Mouse (Mus musculus) bone marrow macrophage, adult 2 months (primary cell): ENCODE results near the gene Ksr1. TPM values are rescaled to one million over a fixed set of nuclear protein-coding genes. Genes with fewer than 3 reads are reported as not detected.

Experiments
- H3K27ac ChIP-seq: 2 replicates; pipeline ENCODE4 v1.5.1; 2012; ENCODE audit warnings: low read depth, low read length; ENCODE audit not compliant: insufficient read depth
- H3K4me1 ChIP-seq: 2 replicates; pipeline ENCODE4 v1.6.1; 2012; ENCODE audit warnings: low read length; ENCODE audit not compliant: control insufficient read depth, insufficient read depth
- H3K4me3 ChIP-seq: 2 replicates; pipeline ENCODE4 v1.5.1; 2012; ENCODE audit warnings: mild to moderate bottlenecking, low read length, moderate library complexity; ENCODE audit not compliant: insufficient read depth
- CTCF ChIP-seq: IDR thresholded peaks from 2 replicates; pipeline ENCODE4 v1.5.1; 2012; ENCODE audit warnings: low read depth, mild to moderate bottlenecking, low read length, moderate library complexity
- POLR2A ChIP-seq: IDR thresholded peaks from 2 replicates; pipeline ENCODE4 v1.6.1; 2012; ENCODE audit warnings: mild to moderate bottlenecking, low read depth, low read length, borderline replicate concordance
- polyA plus RNA-seq: library from polyadenylated mRNA; stranded (reverse); fragments of >200 nt; gene quantifications from 2 replicates; pipeline ENCODE4 v1.2.4, GENCODE M21; 2012; ENCODE audit not compliant: missing spikeins, insufficient read depth, insufficient read length

The Ksr1 gene
- polyA plus RNA-seq, 1 experiment = 6.0 TPM

DNA sequence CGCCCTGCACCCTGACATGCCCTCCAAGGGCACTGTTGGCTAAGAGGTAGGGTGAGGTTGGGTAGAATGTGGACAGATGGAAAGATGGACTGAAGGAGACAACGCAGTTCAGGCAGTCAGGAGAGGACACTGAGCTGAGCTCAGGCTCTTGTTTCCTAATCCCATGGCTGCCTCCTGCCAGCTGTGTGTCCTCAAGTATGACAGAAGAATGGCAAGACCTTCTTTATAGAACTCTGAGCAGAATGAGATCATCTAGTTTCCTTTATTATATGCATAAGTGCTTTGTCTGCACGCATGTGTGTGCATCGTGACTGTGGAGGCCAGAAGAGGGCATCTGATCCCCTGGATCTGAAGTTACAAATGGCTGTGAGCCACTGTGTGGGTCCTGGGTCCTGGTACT, 72.6 kb downstream of the Ksr1 start:
- Histone ChIP-seq H3K4me1 (peaks cover 18% of the 10 kb centered on the region), H3K4me3 (no peak overlapping the region), H3K27ac (no peak overlapping the region)
- TF ChIP-seq POLR2A (no peak), CTCF (no peak)

DNA sequence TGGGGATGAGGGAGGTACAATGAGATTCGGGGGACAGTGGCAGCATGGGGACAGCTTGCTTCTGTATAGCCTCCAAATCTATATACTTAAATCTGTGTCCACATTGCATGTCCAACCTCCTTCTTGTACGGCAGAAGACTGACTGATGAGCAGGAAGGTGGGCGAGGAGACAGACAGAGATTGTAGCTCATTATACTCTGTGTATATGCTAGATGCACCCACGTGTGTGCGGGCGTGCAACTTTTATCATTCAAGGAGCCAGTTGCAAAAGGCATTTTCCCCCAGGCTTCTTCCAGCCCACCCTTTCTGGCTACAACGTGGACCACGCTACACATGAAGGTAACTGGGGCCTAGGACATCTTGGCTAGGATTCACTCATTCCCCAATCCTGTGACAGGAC, 74.1 kb downstream of the Ksr1 start:
- TF ChIP-seq CTCF (no peak), POLR2A (no peak)
- Histone ChIP-seq H3K4me3 (no peak overlapping the region), H3K27ac (no peak overlapping the region), H3K4me1 (peaks cover 18% of the 10 kb centered on the region)

DNA sequence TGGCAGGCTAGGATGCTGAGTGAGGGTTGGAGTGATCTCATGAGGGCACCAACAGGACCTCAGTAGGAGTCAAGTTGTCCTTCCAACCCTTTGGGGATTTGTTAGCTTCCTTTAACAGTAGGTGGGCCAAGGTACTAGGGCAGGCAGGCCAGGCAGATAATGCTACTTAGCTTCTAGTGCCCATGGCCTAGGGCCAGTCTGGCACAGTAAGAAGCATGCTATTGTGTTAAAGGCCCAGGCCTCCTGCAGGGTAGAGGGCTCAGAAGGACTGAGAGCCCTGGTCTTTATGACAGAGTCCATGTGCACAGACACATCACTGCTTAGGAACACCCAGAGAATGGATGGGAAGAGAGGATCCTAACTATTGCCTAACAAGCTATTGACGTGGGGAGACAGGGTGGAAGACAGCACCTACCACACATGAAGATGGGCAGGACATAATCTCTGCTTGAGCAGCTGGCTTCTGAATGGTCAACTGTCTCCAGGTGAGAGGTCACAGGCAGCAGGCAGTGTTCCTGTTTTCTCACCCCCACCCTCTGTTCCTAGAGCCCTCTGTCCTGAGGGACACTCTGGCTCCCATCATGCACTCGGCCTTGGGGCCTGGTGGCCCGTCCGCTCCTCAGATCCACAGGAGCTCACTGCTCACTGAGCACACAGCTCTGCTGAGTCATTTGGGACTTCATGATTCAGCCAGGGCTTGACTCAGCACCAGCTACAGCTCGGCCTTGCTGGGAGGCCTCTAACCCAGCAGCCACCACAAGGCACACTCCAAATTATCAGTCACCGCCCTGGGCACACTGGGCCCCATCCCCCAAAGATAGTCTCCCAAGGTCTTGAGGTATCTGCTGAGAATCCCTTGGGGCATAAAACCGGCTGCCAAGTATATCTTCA, 74.9 kb downstream of the Ksr1 start:
- TF ChIP-seq CTCF = no peak
- TF ChIP-seq POLR2A = no peak
- H3K4me3 ChIP-seq = no peak overlapping the region
- peaks cover 14% of the 10 kb centered on the region for H3K4me1 ChIP-seq
- no peak overlapping the region for H3K27ac ChIP-seq

DNA sequence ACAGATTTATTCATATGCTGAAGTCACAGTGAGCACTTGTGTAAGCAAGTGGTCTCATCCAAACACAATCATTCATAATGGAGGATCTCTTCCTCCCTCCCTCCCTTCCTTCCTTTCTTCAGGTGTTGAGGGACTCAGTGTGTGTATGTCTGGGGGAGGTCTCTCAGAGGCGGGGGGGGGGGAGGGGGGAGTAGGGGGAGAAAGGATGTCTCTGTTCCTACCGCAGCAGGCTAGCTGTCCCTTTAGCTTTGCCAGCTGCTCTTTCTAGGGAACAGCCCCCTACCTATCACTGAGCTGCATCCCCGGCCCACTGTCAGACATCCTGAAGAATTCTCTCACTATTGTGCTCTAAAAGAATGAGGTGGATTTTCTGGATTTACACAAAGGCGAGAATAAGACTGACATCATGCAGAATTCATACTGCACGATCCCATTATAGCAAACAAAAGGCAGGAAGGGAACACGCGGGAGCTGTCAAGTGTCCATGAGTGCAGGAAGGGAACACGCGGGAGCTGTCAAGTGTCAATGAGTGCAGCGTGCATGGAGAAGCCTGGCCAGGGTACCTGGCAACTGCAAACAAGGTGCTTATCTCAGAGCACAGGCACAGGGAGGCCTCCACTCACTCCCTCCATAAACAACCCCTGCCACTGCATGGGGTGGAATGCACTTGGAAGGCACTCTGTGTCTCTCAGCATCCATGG, 76.6 kb downstream of the Ksr1 start:
- no peak for TF ChIP-seq CTCF
- no peak for TF ChIP-seq POLR2A
- no peak overlapping the region for H3K4me3 ChIP-seq
- peaks cover 8% of the 10 kb centered on the region for H3K4me1 ChIP-seq
- H3K27ac ChIP-seq = no peak overlapping the region

DNA sequence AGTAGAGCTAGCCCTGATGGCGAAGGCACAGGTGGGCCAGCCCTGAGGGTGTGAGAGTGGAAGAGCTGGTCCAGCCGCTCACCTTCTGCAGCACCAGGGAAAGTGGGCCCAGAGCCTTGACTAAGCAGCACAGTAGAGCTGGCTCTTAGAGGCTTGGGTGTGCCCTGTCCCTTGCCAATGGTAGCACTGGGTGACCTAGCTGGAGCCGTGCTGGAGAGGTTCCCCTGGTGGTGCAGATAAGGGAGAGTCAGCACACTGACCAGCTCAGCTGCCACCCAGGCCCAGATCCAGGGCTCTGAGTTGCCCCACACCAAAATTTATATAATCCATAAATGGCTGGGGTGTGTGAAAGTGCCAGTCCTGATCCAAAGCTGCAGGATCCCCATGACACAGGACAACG, 79.0 kb downstream of the Ksr1 start:
- H3K4me1 ChIP-seq = peaks cover 6% of the 10 kb centered on the region
- H3K4me3 ChIP-seq = no peak overlapping the region
- TF ChIP-seq POLR2A (no peak), CTCF (no peak)
- no peak overlapping the region for H3K27ac ChIP-seq

DNA sequence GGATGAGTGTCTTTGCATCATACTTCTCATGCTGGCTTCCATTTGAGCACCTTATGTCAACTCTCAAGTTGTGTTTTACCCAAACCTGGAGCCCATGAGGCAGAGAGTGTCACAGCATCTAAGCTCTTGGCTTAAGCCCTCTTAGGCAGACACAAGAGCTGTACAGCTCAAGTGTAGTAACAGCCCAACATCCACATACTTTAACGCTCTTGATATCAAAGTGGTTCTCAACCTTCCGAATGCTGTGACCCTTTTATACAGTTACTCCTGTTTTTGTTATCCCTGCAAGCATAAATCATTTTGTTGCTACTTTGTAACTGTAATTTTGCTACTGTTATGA, 80.0 kb downstream of the Ksr1 start:
- Histone ChIP-seq H3K4me1 (no peaks in the 10 kb centered on the region), H3K4me3 (no peak overlapping the region), H3K27ac (no peak overlapping the region)
- TF ChIP-seq POLR2A (no peak), CTCF (no peak)

DNA sequence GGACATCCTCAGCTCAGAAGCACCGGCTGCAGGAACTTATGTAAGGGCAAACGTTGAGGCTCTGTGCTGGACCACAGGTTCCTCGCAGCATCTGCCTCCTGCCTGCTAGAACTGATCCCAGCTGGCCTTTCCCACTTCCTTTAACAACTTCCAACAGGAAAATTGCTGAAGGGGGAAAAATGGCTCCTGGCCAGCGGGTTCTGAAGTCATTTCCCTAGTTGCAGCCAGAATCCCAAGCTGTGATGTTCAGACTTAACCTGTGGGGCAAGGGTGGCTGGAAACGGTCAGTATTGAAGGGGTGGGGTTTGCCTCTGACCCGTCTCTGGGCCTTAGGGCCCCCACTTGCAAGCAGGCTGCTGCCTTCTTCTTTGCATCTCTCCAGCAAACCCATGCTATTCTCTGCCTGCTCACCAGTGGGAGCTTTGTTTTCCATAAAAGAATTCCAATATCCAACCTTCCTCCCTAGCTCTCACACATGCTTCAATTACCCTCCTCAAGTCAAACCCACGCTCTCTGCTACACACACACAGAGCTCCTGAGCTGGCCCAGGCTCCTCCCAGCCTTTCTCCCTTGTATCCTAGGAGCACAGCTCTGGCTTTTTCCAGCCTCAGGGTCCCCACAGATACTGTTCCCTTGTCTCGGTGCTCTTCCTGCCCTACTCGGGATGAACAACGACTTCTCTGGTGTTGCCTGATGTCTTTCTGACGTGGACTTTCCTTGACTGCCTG, 80.6 kb downstream of the Ksr1 start:
- Histone ChIP-seq H3K27ac (no peak overlapping the region), H3K4me1 (no peaks in the 10 kb centered on the region), H3K4me3 (no peak overlapping the region)
- TF ChIP-seq POLR2A (no peak), CTCF (no peak)

DNA sequence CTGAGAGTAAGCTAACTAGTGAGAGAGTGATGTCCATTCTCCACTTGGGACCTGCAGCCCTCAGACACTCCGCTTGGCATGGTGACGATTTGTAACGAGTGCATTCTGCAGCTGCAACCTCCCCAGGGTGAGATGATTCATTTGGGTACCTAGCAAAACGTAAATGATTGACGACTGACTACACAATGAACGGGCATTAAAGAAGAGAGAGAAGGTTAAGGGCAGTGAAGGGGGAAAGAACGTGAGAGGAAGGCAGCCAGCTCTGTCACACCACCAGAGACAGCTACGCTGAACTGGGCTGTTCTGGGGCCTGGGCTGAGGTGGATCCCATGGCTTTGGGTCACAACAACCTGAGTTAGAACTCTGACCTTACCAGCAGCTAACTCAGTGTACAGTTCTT, 81.9 kb downstream of the Ksr1 start:
- Histone ChIP-seq H3K27ac (no peak overlapping the region), H3K4me3 (no peak overlapping the region), H3K4me1 (0 out of 2 replicates have a peak, but pooled peaks cover 4% of the 10 kb centered on the region)
- TF ChIP-seq POLR2A (no peak), CTCF (no peak)

DNA sequence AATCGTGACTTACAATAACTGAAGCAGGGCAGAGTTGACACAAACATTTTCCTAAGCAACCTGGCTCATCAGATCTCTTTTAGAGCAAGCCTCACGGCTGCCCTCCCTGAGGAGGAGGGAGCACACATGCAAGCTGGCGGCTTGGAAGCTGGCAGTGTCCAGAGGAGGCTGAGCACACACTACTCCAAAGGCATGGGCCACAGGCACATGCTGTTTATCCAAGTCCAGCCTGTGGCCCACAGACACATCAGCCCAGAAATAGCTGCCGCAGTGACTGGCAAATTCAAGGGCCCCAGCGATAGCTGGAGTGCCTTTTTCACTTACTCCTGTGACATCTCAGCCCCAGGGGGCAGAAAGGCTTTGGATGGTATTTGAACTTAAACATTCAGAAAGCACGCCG, 82.6 kb downstream of the Ksr1 start:
- no peak overlapping the region for H3K27ac ChIP-seq
- H3K4me1 ChIP-seq = 0 out of 2 replicates have a peak, but pooled peaks cover 4% of the 10 kb centered on the region
- TF ChIP-seq CTCF = no peak
- no peak for TF ChIP-seq POLR2A
- H3K4me3 ChIP-seq = no peak overlapping the region
